Mouse (Mus musculus) cerebellum, adult 18-20 months (tissue): ENCODE results near the gene Ggt6.

Source experiments
- DNase-seq, 2 experiments: peaks; one replicate each; pipeline ENCODE4 v3.0.0; 2021

Gene Ggt6

GRCm38 (mm10) chr11:72434963-72435693 is at the start of gene Ggt6:
Gene Ggt6, plus strand, starts transcription at chr11:72435526.
- DNase-seq: no peak

GRCm38 (mm10) chr11:72388113-72388529 is 47.2 kb upstream of the Ggt6 start:
- DNase-seq: no peak

GRCm38 (mm10) chr11:72389407-72390142 is 45.8 kb upstream of the Ggt6 start:
- no peak for DNase-seq

GRCm38 (mm10) chr11:72391181-72391580 is 44.1 kb upstream of the Ggt6 start:
- no peak for DNase-seq

DNA sequence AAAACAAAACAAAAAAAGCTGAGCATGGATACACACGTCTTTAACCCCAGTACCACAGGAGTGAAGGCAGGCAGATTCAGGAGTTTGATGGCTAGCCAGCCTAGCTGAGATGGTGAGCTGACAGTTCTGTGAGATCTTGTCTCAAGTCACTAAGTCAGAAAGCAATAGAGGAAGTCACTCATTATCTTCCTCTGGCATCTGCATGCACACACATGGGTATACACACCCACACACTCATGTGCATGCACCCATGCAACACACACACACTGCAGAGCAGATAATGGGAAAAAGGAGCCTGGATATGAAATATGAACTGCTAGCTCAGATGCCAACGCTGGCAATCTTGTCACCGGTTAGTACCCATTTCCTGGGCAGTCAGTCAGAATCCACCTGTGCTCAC is 42.1 kb upstream of the Ggt6 start:
- no peak for DNase-seq

DNA sequence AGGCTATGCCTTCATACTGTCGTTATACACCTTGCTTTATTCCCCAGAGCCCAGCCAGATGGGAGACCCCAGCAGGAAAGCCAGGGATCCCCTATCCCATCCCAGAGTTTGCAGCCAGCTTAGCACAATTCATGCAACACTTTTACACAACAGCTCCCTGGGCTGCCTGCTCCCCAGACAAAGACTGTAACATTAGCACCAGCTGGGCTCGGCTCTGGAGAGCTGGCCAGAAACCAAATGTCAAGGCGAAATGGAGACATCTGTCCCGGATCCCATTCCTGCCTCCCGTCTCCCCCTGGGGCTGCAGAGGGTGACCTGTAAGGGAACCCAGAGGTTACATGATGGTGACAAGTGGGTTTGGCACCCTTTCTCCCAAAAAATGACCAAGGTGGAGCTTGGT is 41.7 kb upstream of the Ggt6 start:
- DNase-seq: no peak

GRCm38 (mm10) chr11:72394694-72395093 is 40.6 kb upstream of the Ggt6 start:
- no peak for DNase-seq

DNA sequence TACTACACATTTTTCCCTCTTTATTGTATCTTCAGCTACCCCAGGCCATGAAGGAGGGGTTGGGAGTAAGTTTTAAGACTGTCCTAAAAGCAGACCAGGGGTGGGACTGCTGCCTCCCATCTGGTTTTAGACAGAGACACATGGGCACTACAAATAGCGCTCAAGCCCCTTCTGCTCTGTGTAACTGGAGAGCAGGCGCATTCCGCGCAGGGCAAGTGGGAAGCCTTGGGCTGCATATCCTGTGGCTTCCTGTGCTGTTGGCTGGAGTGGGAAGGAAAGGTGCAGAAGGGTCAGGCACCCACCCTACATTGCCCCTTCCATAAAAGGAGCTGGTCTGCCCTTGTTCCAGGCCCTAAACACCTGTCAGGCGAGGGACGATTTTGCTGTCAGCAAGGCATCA is 39.7 kb upstream of the Ggt6 start:
- DNase-seq: no peak

DNA sequence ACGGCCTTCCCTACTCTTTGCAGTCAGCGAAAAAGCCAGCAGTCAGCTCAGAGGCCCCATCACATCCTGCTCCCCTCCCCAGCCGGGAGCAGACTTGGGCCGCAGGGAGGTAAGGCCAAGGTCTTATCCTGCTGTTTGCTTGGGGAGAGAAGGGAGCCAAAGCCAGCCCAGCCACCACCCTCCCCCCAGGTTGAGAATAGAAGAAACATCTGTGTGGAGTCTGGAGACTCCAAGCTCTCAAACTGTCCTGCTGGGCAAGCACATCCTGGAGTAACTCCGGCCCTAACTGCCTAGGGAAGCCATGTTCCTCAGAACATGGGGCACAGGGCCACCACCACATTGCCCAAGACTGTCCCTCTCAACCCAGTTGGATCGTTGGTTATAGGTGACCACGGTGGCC is 38.7 kb upstream of the Ggt6 start:
- no peak for DNase-seq

GRCm38 (mm10) chr11:72397072-72397471 is 38.3 kb upstream of the Ggt6 start:
- DNase-seq: no peak

DNA sequence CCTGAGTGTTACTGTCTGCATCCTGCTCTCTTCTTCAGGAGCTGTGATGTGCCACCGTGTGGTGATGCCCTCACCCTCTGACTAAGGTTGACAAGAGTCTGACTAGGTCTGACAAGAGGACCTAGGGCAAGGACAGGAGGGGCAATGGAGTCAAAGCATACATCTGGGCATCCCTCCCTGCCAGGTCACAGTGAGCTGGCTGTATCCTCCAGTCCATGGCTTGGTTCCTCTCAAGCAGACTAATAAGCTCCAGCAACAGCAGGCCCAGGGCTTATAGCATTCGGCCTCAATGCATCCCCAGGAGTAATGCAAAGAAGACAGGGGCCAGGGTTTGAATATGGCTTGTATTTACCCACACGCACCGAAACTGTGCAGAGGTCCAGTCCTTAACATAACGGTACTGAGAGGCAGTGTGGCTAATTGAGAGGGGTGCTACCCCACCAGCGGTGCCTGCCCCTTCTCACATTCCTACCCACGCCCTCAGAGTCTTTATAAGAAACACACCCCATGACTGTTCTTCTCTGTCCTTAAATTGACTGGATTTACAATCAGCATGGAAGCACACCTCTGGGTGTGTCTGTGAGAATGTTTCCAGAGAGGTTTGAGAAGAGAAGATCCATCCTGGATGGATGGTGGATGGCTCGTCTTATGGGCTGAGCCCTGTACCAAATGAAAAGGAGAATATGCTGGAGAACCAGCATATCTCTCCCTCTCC is 37.4 kb upstream of the Ggt6 start:
- no peak for DNase-seq

- DNase-seq: no peak
Measured at GRCm38 (mm10) chr11:72401068-72401467, 34.3 kb upstream of the Ggt6 start.

DNA sequence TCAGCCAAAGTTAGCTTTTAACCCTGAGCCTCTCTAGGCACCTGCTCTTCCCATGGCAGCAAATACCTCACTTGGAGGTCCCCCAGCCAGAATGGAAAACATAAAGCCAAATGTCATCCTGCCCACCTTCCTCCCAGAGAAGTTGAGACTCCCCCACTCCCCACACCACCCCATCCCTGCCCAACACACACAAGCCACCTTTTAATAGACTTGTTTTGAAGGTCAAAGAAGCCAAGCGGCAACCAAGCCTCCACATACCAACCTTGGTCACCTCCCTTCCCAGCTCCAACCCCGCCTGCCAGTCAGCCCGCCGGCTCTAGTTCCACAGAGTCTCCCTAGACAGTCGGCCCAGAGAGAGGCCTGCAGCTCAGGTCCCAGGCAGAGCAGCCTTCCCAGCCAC is 33.3 kb upstream of the Ggt6 start:
- DNase-seq: no peak

- no peak for DNase-seq
Measured at GRCm38 (mm10) chr11:72402969-72403368, 32.4 kb upstream of the Ggt6 start.

- DNase-seq: no peak
Measured at GRCm38 (mm10) chr11:72405532-72405931, 29.8 kb upstream of the Ggt6 start.

DNA sequence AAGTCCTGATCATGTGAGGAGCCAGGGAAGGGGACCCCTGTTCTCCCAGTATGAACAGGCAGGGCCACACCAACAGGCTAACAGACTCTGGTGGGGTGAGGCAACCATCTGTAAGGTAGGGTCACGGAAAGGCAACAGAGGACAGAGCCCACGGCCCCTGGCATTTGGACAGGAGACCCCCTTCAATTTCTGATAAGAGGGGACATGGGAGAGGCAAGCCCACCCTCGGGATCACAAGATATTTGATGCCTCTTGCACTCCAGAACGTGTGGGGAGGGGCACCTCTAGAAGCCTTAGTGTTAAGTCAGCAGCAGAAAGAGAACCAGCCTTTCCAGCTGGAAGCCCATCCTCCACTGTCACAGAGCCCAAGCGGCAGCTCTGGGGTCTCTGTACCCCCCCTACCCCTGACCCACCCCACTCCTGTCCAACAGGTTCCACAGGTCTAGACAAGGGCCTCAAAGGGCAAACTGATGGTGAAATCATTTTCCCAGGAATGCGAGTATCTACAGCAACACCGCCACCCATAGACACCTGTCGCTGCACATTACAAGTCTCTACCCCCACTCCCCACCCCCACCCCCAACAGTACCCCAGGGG is 29.1 kb upstream of the Ggt6 start:
- no peak for DNase-seq

DNA sequence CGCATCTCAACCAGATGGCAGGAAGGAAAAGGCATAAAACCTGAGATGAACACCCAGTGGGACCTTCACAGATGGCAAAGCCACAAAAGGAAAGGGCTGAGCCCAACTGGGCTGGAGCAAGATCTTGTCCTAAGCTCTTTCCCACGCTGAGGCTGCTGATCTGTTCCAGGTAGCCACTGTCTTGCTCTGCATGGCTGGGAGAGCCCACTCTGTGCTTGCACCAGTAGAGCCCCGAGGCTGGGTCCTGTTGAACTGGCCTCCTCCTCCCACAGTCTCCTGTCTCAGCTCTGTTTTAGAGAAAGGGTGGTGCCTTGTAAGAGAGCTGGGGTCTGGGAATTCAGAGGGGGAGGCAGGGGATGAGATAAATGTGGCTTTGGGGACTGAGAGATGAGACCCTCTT is 28.2 kb upstream of the Ggt6 start:
- DNase-seq: no peak

DNA sequence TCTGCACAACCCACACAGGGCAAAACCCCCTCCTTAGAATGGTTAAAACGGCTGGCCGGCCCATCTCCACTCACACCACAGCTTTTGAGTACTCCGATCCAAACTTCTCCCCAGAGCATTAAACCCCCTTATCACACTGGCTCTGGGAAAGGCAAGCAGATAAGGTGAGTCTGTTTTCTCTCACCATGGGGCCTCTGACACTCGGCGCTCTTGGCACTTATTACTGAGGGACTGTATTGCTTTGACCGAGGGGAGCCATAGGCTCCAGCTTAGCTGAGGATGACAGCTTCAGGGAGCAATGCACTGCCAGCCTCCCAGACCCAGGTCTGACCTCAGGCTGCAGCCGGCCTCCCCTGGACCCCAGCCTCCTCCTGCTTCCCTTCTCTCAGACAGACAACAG is 27.8 kb upstream of the Ggt6 start:
- DNase-seq: no peak

GRCm38 (mm10) chr11:72408451-72409170 is 26.7 kb upstream of the Ggt6 start:
- no peak for DNase-seq

DNA sequence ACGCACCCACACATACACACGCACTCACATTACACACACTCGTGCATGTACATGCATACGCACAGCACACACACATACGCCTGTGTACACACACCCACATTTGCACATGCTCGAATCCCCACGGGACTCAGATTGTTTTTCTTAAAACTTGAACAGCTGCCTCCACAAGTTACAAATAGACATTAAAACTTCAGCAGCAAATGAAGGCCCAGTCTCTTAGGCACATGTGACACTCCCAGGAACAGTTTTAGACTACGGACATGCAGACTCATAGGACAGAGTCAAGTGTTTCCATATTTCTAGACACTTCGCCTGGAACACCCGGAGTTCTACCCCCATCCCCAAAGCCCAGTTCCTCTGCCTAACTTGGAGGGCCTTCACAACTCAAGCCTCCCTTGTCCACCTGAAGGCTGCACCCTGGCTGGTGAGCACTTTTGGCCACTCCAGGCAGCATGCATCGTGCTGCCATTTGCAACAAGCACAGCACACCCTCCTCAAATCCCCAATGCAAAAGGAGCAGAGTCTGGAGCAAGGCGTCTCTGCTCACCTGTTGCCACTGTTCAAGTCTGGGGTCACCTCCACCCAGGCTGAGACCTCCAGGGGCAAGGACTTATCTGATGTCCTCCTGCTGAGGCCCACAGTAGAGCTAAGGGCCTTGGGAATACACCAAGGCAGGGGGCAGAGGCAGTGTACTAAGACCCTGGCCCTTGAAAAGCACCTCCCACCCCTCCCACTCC is 25.5 kb upstream of the Ggt6 start:
- DNase-seq: no peak

DNA sequence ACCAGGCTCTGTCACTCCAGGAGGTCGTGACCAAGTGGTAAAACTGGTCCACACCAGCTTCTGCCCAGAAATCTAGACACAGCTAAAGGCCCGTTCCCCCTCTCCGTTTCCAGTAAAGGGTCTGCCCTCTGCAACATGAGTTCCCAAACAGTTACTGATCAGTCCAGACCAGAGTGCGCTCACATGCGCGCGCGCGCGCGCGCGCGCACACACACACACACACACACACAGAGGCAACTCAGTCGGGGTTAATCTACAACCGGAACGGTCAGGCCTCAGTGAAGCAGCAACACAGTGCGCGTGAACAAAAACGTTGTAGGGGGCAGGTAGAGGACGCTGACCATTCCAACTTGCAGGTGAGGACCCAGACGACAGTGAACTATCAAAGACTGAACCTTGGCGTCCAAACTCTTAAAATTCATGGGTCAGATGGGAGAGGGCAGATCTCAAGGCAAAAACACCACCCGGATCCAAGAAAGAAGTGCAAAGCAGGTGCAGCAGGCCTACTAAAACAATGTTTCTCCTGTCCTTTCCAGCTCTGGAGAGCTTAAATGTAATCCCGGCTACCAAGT is 24.7 kb upstream of the Ggt6 start:
- no peak for DNase-seq
